Mouse (Mus musculus): ENCODE data around the gene Rarres1. TPM values are rescaled to one million over a fixed set of nuclear protein-coding genes. Genes with fewer than 3 reads are reported as not detected.

The Rarres1 gene
- polyA plus RNA-seq, 1 experiment from 2014 or later, result 1.3 TPM

Other genes starting within 250 kb of the Rarres1 start
- 44.3 and 44.8 TPM in 2 replicates for gene Mlf1, start 141.4 kb downstream of the Rarres1 start, polyA plus RNA-seq (2014; fragmentation: Nextera tagmentation; extraction: Ambion mirVana)
- not detected in 2 replicates for gene Gm17402, start 140.4 kb downstream of the Rarres1 start, polyA plus RNA-seq (2014; fragmentation: Nextera tagmentation; extraction: Ambion mirVana)
- gene Gfm1, start 85.4 kb downstream of the Rarres1 start, polyA plus RNA-seq (2014; fragmentation: Nextera tagmentation; extraction: Ambion mirVana), result 46.3 and 51.8 TPM in 2 replicates
- 82.7 and 88.8 TPM in 2 replicates for gene Lxn, start 51.6 kb downstream of the Rarres1 start, polyA plus RNA-seq (2014; fragmentation: Nextera tagmentation; extraction: Ambion mirVana)
- 63.6 and 73.6 TPM in 2 replicates for gene Mfsd1, start 67.2 kb upstream of the Rarres1 start, polyA plus RNA-seq (2014; fragmentation: Nextera tagmentation; extraction: Ambion mirVana)

Data from hindbrain, embryonic 11.5 days (tissue).